Mouse (Mus musculus): ENCODE results near the gene Polg. TPM values are rescaled to one million over a fixed set of nuclear protein-coding genes. Genes with fewer than 3 reads are reported as not detected.
A peak's percentile ranks its signal among the peaks of the same experiment; 100 is the strongest.

The Polg gene
- polyA plus RNA-seq, 1 experiment from 2014 or later: 18.0 TPM

DNA sequence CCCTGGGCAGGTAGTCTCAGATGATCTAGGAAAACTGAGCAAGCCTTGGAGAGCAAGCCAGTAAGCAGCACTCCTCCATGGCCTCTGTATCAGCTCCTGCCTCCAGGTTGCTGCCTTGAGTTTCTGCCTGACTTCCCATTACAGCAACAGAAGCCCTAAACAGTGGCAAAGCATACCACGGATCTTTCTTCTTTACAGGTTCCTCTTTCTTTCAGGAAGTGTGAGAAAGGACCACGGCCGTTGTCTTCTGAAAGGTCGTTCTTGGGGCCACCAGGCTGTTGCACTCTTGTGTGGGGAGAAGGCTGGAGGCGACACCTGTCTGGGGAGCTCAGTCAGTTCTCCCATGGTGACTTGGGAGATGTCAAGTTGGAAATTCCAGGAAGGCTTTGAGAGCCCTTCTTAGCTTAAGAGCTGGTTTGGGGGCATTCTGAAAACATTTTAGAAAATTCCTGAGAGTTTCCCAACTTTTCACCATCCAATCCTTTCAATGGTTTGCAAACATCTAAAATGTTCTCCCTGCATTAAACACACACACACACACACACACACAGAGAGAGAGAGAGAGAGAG, 8.8 kb upstream of the Polg start:
- Histone ChIP-seq H3K27ac (replicated peaks) (no peak overlapping the region), H3K9me3 (replicated peaks) (no peaks in the 10 kb centered on the region), H3K36me3 (replicated peaks) (no peaks in the 10 kb centered on the region), H3K4me1 (replicated peaks) (no peaks in the 10 kb centered on the region), H3K9ac (no peak overlapping the region), H3K27me3 (no peaks in the 10 kb centered on the region), H3K4me3 (replicated peaks) (no peak overlapping the region), H3K4me2 (no peak overlapping the region)
- WGBS (ENCODE audit: insufficient replicate concordance): 16% methylated on average over 5 of the region's 5 CpGs
- no peak for ATAC-seq (ENCODE audit: insufficient read depth)

DNA sequence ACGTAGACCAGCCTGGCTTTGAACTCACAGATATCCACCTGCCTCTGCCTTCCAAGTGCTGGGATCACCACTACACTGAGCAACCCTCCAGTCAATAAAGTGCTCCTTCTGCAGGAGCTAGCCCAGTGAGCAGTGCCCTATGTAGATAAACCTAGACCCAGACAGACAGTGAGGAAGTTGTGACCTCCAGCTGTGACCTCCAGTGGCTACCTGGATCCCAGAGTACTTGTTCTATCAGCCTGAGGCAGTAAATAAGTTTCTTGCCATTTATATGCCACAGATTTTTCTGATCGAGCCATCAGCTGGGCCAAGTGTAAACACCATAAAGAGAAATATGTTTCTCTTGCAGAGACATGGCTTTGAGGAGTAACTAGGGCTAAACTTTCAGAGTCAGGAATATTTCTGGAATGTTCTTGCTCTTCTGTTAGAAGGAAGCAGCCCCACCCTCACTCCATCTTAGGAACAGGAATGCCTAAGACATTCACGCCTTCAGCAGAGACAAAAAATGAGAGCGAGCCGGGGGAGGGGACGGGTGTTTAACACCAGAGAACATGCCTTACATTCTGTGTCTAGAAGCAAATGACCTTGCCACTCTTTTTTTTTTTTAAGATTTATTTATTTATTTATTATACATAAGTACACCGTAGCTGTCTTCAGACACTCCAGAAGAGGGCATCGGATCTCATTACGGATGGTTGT, 7.5 kb upstream of the Polg start:
- H3K27me3 ChIP-seq: peaks cover 6% of the 10 kb centered on the region; the same call in 1 of the 2 replicates
- no peak overlapping the region for H3K27ac ChIP-seq (replicated peaks)
- ATAC-seq (ENCODE audit: insufficient read depth): no peak
- 74% methylated on average over 9 of the region's 9 CpGs for WGBS (ENCODE audit: insufficient replicate concordance)
- no peak overlapping the region for H3K9ac ChIP-seq
- H3K9me3 ChIP-seq (replicated peaks): no peaks in the 10 kb centered on the region
- no peak overlapping the region for H3K4me2 ChIP-seq
- peaks cover 10% of the 10 kb centered on the region for H3K4me1 ChIP-seq (replicated peaks)
- no peak overlapping the region for H3K4me3 ChIP-seq (replicated peaks)
- no peaks in the 10 kb centered on the region for H3K36me3 ChIP-seq (replicated peaks)

DNA sequence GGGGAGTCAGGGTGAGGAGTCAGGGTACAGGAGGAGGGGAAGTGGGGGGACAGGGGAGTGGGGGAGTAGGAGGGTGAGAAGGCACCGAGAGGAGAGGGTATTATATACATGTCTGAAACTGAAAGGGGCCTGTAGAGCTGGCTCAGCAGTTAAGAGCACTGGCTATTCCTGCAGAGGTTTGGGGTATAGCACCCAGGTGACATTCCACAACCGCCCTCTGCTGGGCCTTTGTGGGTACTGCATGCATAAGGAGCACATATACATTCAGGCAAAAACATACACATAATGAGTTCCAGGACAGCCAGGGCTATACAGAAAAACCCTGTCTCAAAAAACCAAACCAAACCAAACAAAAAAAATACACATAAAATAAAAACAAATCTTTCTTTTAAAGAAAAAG, 6.6 kb upstream of the Polg start:
- Histone ChIP-seq H3K4me2 (no peak overlapping the region), H3K36me3 (replicated peaks) (no peaks in the 10 kb centered on the region), H3K9ac (no peak overlapping the region), H3K4me3 (replicated peaks) (no peak overlapping the region), H3K4me1 (replicated peaks) (peaks cover 18% of the 10 kb centered on the region), H3K9me3 (replicated peaks) (no peaks in the 10 kb centered on the region), H3K27ac (replicated peaks) (no peak overlapping the region), H3K27me3 (peaks cover 13% of the 10 kb centered on the region)
- ATAC-seq (ENCODE audit: insufficient read depth): no peak
- WGBS (ENCODE audit: insufficient replicate concordance): 58% methylated on average over 2 of the region's 2 CpGs

DNA sequence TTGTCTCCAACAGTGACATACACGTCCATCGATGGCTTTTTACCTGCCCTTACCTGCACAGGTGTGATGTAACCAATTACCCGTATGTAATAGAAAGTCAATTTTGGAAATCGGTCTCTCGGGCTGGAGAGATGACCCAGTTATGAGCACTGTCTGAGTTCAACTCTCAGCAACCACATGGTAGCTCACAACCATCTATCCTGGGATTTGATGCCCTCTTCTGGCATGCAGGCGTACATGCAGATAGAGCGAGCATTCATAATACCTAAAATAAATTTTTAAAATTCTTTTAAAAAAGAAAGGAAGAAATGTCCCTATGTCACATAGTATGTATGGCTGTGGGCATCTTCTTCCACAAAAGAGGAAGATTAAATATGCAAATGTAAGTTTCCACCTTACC, 5.3 kb upstream of the Polg start:
- H3K4me3 ChIP-seq (replicated peaks): no peak overlapping the region
- no peak overlapping the region for H3K4me2 ChIP-seq
- H3K27me3 ChIP-seq: peaks cover 25% of the 10 kb centered on the region
- no peaks in the 10 kb centered on the region for H3K9me3 ChIP-seq (replicated peaks)
- no peaks in the 10 kb centered on the region for H3K36me3 ChIP-seq (replicated peaks)
- WGBS (ENCODE audit: insufficient replicate concordance): 51% methylated on average over 7 of the region's 7 CpGs
- ATAC-seq (ENCODE audit: insufficient read depth): no peak
- no peak overlapping the region for H3K9ac ChIP-seq
- H3K27ac ChIP-seq (replicated peaks): no peak overlapping the region
- H3K4me1 ChIP-seq (replicated peaks): peaks cover 30% of the 10 kb centered on the region

DNA sequence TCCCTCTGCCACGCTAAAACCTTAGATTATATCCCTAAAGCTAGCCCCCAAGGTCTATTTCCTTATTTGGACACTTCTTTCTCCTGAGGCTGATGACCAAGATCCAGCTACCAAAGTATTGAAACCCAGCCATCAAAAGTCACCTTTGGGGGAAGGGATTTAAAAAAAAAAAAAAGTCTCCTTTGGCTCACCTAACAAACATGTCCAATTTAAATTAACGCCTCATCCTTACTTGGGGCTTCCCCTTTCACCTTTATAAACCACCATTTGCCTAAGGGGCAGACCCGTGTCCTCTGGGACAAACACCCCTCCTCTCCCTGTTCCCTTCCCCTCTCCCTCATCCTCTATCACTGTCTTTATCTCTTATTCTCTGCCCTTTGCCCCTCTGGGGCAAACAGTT, 4.6 kb upstream of the Polg start:
- Histone ChIP-seq H3K4me2 (no peak overlapping the region), H3K9ac (no peak overlapping the region), H3K27me3 (peaks cover 27% of the 10 kb centered on the region), H3K4me1 (replicated peaks) (peaks cover 31% of the 10 kb centered on the region), H3K27ac (replicated peaks) (no peak overlapping the region), H3K9me3 (replicated peaks) (no peaks in the 10 kb centered on the region), H3K4me3 (replicated peaks) (no peak overlapping the region), H3K36me3 (replicated peaks) (no peaks in the 10 kb centered on the region)
- ATAC-seq (ENCODE audit: insufficient read depth): no peak
- 42% methylated on average over 3 of the region's 3 CpGs for WGBS (ENCODE audit: insufficient replicate concordance)

DNA sequence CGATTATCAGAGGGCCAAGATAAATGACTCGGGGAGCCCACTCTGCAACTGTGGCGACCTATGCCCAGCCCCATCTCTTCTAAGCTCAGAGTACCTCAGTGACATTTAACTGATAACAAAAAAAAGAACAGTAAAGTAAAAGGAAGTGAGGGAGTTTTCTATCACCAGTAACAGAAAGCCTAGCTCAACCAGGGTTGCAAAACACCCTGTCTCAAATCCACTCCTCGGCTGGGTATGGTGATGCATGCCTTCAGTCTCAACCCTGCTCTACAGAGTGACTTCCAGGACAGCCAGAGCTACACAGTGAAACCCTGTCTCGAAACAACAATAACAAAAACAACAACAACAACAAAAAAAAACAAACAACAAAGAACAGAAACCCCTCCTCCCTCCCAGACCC, 3.6 kb upstream of the Polg start:
- ATAC-seq (ENCODE audit: insufficient read depth): no peak
- Histone ChIP-seq H3K4me2 (no peak overlapping the region), H3K36me3 (replicated peaks) (peaks cover 2% of the 10 kb centered on the region; the same call in 1 of the 2 replicates), H3K27ac (replicated peaks) (no peak overlapping the region), H3K9me3 (replicated peaks) (no peaks in the 10 kb centered on the region), H3K27me3 (peaks cover 27% of the 10 kb centered on the region), H3K4me3 (replicated peaks) (no peak overlapping the region), H3K4me1 (replicated peaks) (peaks cover 39% of the 10 kb centered on the region), H3K9ac (no peak overlapping the region)
- WGBS (ENCODE audit: insufficient replicate concordance): 17% methylated on average over 5 of the region's 5 CpGs

DNA sequence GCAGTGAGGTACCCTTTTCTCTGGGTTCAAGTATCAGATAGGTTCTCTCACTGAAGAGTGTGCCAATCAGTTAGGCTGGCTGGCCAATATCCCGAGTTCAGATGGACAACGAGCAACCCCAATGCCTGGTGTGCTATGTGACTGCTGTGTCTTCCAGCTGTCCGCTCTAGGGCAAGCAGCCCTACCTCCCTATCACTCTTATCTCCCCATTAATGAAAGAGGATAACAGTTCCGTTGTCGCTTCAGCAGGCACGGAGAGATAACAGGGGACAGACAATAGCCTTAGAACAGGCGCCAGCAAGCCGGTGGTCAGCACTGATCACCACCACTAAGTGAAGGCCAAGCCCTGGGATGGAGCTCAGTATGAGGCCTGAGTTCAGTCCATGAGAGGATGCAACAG, 2.8 kb upstream of the Polg start:
- 16% methylated on average over 8 of the region's 8 CpGs for WGBS (ENCODE audit: insufficient replicate concordance)
- H3K4me3 ChIP-seq (replicated peaks): no peak overlapping the region
- no peak overlapping the region for H3K9ac ChIP-seq
- H3K27ac ChIP-seq (replicated peaks): 0 out of 2 replicates have a peak overlapping the region, but pooled peaks have one; percentile 14
- ATAC-seq (ENCODE audit: insufficient read depth): no peak
- no peaks in the 10 kb centered on the region for H3K9me3 ChIP-seq (replicated peaks)
- peaks cover 47% of the 10 kb centered on the region for H3K4me1 ChIP-seq (replicated peaks)
- H3K4me2 ChIP-seq: 0 out of 2 replicates have a peak overlapping the region, but pooled peaks have one; percentile 7
- peaks cover 10% of the 10 kb centered on the region; the same call in 1 of the 2 replicates for H3K36me3 ChIP-seq (replicated peaks)
- H3K27me3 ChIP-seq: peaks cover 27% of the 10 kb centered on the region

DNA sequence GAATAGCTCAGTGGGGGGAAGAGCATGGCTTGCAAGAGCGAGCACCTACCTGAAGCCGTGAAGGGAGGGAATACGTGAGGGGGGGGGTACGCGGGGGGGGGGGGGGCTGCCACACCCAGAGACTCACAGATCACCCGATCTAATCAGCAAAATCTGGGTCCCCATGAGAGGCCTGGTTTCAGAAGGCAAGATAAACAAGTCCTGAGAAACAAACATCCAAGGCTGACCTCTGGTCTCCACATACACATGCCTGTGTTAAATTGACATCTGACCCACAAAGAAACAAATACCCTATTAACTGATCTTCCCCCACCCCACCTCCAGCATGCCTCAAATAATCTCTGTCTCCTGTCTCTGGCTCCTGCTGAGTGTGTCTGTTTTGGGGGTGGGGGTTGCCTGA, 1.8 kb upstream of the Polg start:
- no peak overlapping the region for H3K9ac ChIP-seq
- H3K4me1 ChIP-seq (replicated peaks): peaks cover 57% of the 10 kb centered on the region
- peaks cover 27% of the 10 kb centered on the region for H3K27me3 ChIP-seq
- H3K4me3 ChIP-seq (replicated peaks): 0 out of 2 replicates have a peak overlapping the region, but pooled peaks have one; percentile 6
- peak overlapping the region; percentile 97 for H3K4me2 ChIP-seq
- H3K9me3 ChIP-seq (replicated peaks): no peaks in the 10 kb centered on the region
- H3K36me3 ChIP-seq (replicated peaks): peaks cover 17% of the 10 kb centered on the region
- no peak for ATAC-seq (ENCODE audit: insufficient read depth)
- no peak overlapping the region for H3K27ac ChIP-seq (replicated peaks)
- 29% methylated on average over 2 of the region's 6 CpGs for WGBS (ENCODE audit: insufficient replicate concordance)

DNA sequence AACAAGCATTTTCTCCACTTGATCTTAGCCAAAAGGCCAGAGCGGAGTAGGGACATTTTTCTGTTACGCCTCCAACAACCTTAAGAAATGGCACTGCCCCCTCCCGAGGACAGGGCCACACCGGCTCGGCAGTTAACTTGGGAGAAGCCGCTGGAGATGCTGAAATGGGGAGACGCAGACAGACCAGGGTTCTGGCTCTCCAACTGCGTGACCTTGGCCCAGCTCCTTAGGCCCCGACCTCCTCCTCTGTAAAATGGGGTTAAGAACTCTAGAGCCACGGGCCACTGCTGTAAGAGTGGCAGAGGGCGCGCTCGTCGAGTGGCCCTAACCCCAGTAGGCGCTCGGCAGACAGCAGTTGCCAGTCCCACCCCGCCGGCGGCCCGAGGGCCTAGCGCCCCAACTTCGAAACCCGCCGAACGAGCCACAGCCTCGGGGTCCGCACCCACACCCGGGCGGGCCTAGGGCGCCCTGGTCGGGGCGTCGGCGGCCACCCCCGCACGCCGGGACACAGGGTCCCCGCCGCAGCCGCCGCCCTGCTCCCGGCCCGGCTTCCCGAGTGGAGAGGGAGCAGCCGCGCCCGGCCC, 609 bp downstream of the Polg start:
- Histone ChIP-seq H3K4me2 (peak overlapping the region; percentile 97), H3K4me3 (replicated peaks) (peak overlapping the region; percentile 90), H3K27ac (replicated peaks) (peak overlapping the region; percentile 87), H3K27me3 (peaks cover 27% of the 10 kb centered on the region), H3K4me1 (replicated peaks) (peaks cover 57% of the 10 kb centered on the region), H3K9ac (peak overlapping the region; percentile 88), H3K36me3 (replicated peaks) (peaks cover 38% of the 10 kb centered on the region), H3K9me3 (replicated peaks) (no peaks in the 10 kb centered on the region)
- under 1% methylated on average over 46 of the region's 47 CpGs for WGBS (ENCODE audit: insufficient replicate concordance)
- ATAC-seq (ENCODE audit: insufficient read depth): peak; percentile 43

DNA sequence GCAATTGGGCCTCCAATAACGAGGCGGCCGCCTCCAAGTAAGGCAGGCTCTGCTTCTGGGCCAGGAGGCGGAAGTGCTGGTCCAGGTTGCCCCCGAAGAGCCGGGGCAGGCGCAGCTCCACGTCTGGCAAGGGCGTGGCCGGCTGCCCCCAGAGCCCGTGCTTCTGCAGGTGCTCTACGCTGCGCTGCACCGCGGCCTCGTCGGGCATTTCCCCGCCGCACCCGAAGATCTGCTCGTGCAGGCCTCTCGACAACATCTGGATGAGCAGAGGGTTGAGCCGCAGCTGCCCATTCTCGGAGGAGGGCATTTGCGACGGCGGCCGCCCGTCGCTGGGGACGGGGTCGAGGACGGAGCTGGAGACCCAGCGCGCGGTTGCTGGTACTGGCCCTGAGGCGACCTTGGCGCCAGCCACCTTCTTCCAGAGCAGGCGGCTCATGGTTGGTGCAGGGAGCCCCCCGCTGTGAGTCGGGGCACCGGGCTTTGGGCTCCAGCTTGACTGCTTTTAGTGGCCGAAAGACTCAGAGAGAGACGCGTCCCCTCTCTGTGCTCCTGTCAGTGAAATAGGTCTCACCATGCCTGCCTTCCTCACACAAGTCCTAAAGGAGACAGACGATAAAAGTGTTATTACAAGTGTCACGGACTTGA, 1.3 kb downstream of the Polg start:
- Histone ChIP-seq H3K27me3 (peaks cover 27% of the 10 kb centered on the region), H3K4me1 (replicated peaks) (peaks cover 57% of the 10 kb centered on the region)
- 13% methylated on average over 47 of the region's 47 CpGs for WGBS (ENCODE audit: insufficient replicate concordance)

More for the DNA sequence above, 1.3 kb downstream of the Polg start:
- peaks cover 45% of the 10 kb centered on the region for H3K36me3 ChIP-seq (replicated peaks)
- H3K4me3 ChIP-seq (replicated peaks): peak overlapping the region; percentile 90
- H3K9ac ChIP-seq: peak overlapping the region; percentile 88
- H3K27ac ChIP-seq (replicated peaks): peak overlapping the region; percentile 87; the same call in 1 of the 2 replicates
- ATAC-seq (ENCODE audit: insufficient read depth): no peak
- peak overlapping the region; percentile 97 for H3K4me2 ChIP-seq
- H3K9me3 ChIP-seq (replicated peaks): no peaks in the 10 kb centered on the region
